Mouse (Mus musculus) forebrain, embryonic 14.5 days (tissue): ENCODE measurements around the gene Smarcal1. TPM values are rescaled to one million over a fixed set of nuclear protein-coding genes. Genes with fewer than 3 reads are reported as not detected.

Source experiments
- ATAC-seq: fragments of 200-750 bp; cut with Nextera tagmentation; 2 replicates; pipeline ENCODE4 v1.8.0; 2017; ENCODE audit warnings: mild to moderate bottlenecking, moderate library complexity
- DNase-seq: peaks from one replicate; pipeline ENCODE4 v3.0.0-alpha.2; 2015; ENCODE audit warnings: low spot score
- H3K27ac ChIP-seq: fragments of 300-500 bp; sonication (generic); 2 replicates; pipeline ENCODE4 v1.5.1; 2014; ENCODE audit warnings: low read depth, mild to moderate bottlenecking, control low read depth, low read length, moderate library complexity
- H3K27me3 ChIP-seq: fragments of 300-500 bp; sonication (generic); replicated peaks from 2 replicates; pipeline ENCODE4 v1.6.1; 2014; ENCODE audit warnings: low read length, control low read depth, mixed read lengths; ENCODE audit not compliant: control insufficient read depth, insufficient read depth
- H3K36me3 ChIP-seq: fragments of 300-500 bp; sonication (generic); 2 replicates; pipeline ENCODE4 v1.6.1; 2014; ENCODE audit warnings: low read length, control low read depth; ENCODE audit not compliant: control insufficient read depth, insufficient read depth
- H3K4me1 ChIP-seq: fragments of 300-500 bp; sonication (generic); 2 replicates; pipeline ENCODE4 v1.6.1; 2014; ENCODE audit warnings: antibody characterized with exemption, low read length, control low read depth; ENCODE audit not compliant: control insufficient read depth, insufficient read depth
- H3K4me2 ChIP-seq: fragments of 300-500 bp; sonication (generic); 2 replicates; pipeline ENCODE4 v1.6.1; 2014; ENCODE audit warnings: mild to moderate bottlenecking, control low read depth, low read length
- H3K4me3 ChIP-seq: fragments of 300-500 bp; sonication (generic); 2 replicates; pipeline ENCODE4 v1.5.1; 2014; ENCODE audit warnings: low read depth, low read length, control low read depth
- H3K9ac ChIP-seq: fragments of 300-500 bp; sonication (generic); 2 replicates; pipeline ENCODE4 v1.6.1; 2014; ENCODE audit warnings: mild to moderate bottlenecking, low read length, control low read depth, moderate library complexity
- H3K9me3 ChIP-seq: fragments of 300-500 bp; sonication (generic); replicated peaks from 2 replicates; pipeline ENCODE4 v1.6.1; 2016; ENCODE audit warnings: low read length, control low read depth, mixed read lengths; ENCODE audit not compliant: control insufficient read depth
- WGBS: fragments of 180-500 bp; shearing (Covaris S2); extraction: QIAGEN DNeasy Blood & Tissue Kit; methylation state at CpG from one replicate; pipeline ENCODE4 v1.1.7; 2014; 5-methylcytosine and 5-hydroxymethylcytosine counted together
- polyA plus RNA-seq: library from polyadenylated mRNA; unstranded; fragments of >200 nt; fragmentation: Nextera tagmentation; extraction: Ambion mirVana; gene quantifications from 2 replicates; pipeline ENCODE4 v1.2.1, GENCODE M21; 2014

Gene Smarcal1
- polyA plus RNA-seq, 1 experiment from 2014 or later = 28.6 TPM

- Histone ChIP-seq H3K27me3 (no peaks in the 10 kb centered on the region), H3K27ac (no peak overlapping the region), H3K9me3 (no peaks in the 10 kb centered on the region), H3K4me1 (no peaks in the 10 kb centered on the region), H3K9ac (no peak overlapping the region), H3K36me3 (peaks cover 88% of the 10 kb centered on the region), H3K4me3 (no peak overlapping the region), H3K4me2 (no peak overlapping the region)
- 81% methylated on average over 6 of the region's 6 CpGs for WGBS
- peak; percentile 11 for DNase-seq
- ATAC-seq = no peak
Observed at GRCm38 (mm10) chr1:72612172-72612571, 29.1 kb downstream of the Smarcal1 start.

GRCm38 (mm10) chr1:72635221-72635620 lies 52.2 kb downstream of the Smarcal1 start:
- WGBS = 38% methylated on average over 5 of the region's 5 CpGs
- Histone ChIP-seq H3K4me3 (no peak overlapping the region), H3K36me3 (peaks cover 24% of the 10 kb centered on the region), H3K27me3 (no peaks in the 10 kb centered on the region), H3K9me3 (no peaks in the 10 kb centered on the region), H3K27ac (no peak overlapping the region), H3K4me2 (no peak overlapping the region), H3K4me1 (no peaks in the 10 kb centered on the region), H3K9ac (no peak overlapping the region)
- ATAC-seq (no peak), DNase-seq (no peak)

- 46% methylated on average over 49 of the region's 49 CpGs for whole genome bisulfite sequencing
- H3K36me3 ChIP-seq = no peaks in the 10 kb centered on the region
- H3K9me3 ChIP-seq = no peaks in the 10 kb centered on the region
- H3K4me2 ChIP-seq = peak overlapping the region; percentile 45
- no peaks in the 10 kb centered on the region for H3K27me3 ChIP-seq
- H3K9ac ChIP-seq = no peak overlapping the region
- no peaks in the 10 kb centered on the region for H3K4me1 ChIP-seq
- peak overlapping the region; percentile 25 for H3K4me3 ChIP-seq
- ATAC-seq (peak; percentile 90), DNase-seq (peak; percentile 93)
- no peak overlapping the region for H3K27ac ChIP-seq
Observed at GRCm38 (mm10) chr1:72640658-72641410, 57.8 kb downstream of the Smarcal1 start.

- ATAC-seq (no peak), DNase-seq (peak; percentile 15)
- Histone ChIP-seq H3K4me1 (no peaks in the 10 kb centered on the region), H3K36me3 (no peaks in the 10 kb centered on the region), H3K27ac (no peak overlapping the region), H3K9me3 (no peaks in the 10 kb centered on the region), H3K4me3 (no peak overlapping the region), H3K4me2 (no peak overlapping the region), H3K27me3 (no peaks in the 10 kb centered on the region), H3K9ac (no peak overlapping the region)
- WGBS = 32% methylated on average over 3 of the region's 3 CpGs
Observed at GRCm38 (mm10) chr1:72673070-72673469, 90.0 kb downstream of the Smarcal1 start.

Other genes starting within 250 kb of the Smarcal1 start
- gene March4, start 46.3 kb upstream of the Smarcal1 start, polyA plus RNA-seq = 2.8 and 3.6 TPM in 2 replicates
- not detected in 2 replicates for gene Ankar, start 117.3 kb downstream of the Smarcal1 start, polyA plus RNA-seq
- 1,225 and 1,554 TPM in 2 replicates for gene Rpl37a, start 128.0 kb downstream of the Smarcal1 start, polyA plus RNA-seq
- 384 and 410 TPM in 2 replicates for gene Igfbp2, start 241.3 kb downstream of the Smarcal1 start, polyA plus RNA-seq